Mouse (Mus musculus) liver, embryonic 11.5 days (tissue): ENCODE data around the gene Eepd1. TPM values are rescaled to one million over a fixed set of nuclear protein-coding genes. Genes with fewer than 3 reads are reported as not detected.
A peak's percentile ranks its signal among the peaks of the same experiment; 100 is the strongest.

Source experiments
- ATAC-seq: fragments of 200-750 bp; cut with Nextera tagmentation; replicated peaks from 2 replicates; pipeline ENCODE4 v1.8.0; 2017; ENCODE audit warnings: moderate number of reproducible peaks, mild to moderate bottlenecking, moderate TSS enrichment, moderate library complexity; ENCODE audit not compliant: low FRiP score
- DNase-seq: peaks from one replicate; pipeline ENCODE4 v3.0.0-alpha.2; 2017; ENCODE audit warnings: low spot score
- H3K27ac ChIP-seq: fragments of 300-500 bp; sonication (generic); 2 replicates; pipeline ENCODE4 v1.5.1; 2014; ENCODE audit warnings: mild to moderate bottlenecking, low read depth, low read length, control low read depth
- H3K27me3 ChIP-seq: fragments of 300-500 bp; sonication (generic); replicated peaks from 2 replicates; pipeline ENCODE4 v1.6.1; 2014; ENCODE audit warnings: low read length, mixed read lengths; ENCODE audit not compliant: control insufficient read depth, insufficient read depth
- H3K36me3 ChIP-seq: fragments of 300-500 bp; sonication (generic); 2 replicates; pipeline ENCODE4 v1.6.1; 2014; ENCODE audit warnings: mild to moderate bottlenecking, low read length, moderate library complexity, mixed read lengths; ENCODE audit not compliant: control insufficient read depth, insufficient read depth
- H3K4me1 ChIP-seq: fragments of 300-500 bp; sonication (generic); replicated peaks from 2 replicates; pipeline ENCODE4 v1.6.1; 2014; ENCODE audit warnings: low read length, mixed read lengths; ENCODE audit not compliant: control insufficient read depth, insufficient read depth
- H3K4me2 ChIP-seq: fragments of 300-500 bp; sonication (generic); 2 replicates; pipeline ENCODE4 v1.6.1; 2014; ENCODE audit warnings: mild to moderate bottlenecking, control low read depth, moderate library complexity
- H3K4me3 ChIP-seq: fragments of 300-500 bp; sonication (generic); 2 replicates; pipeline ENCODE4 v1.5.1; 2014; ENCODE audit warnings: low read depth, low read length, control low read depth
- H3K9ac ChIP-seq: fragments of 300-500 bp; sonication (generic); 2 replicates; pipeline ENCODE4 v1.6.1; 2014; ENCODE audit warnings: low read depth, low read length, control low read depth
- H3K9me3 ChIP-seq: fragments of 300-500 bp; sonication (generic); 2 replicates; pipeline ENCODE4 v1.6.1; 2016; ENCODE audit warnings: low read length, inconsistent platforms, mixed read lengths; ENCODE audit not compliant: control insufficient read depth
- WGBS: fragments of 180-500 bp; shearing (Covaris S2); extraction: QIAGEN DNeasy Blood & Tissue Kit; methylation state at CpG from one replicate; pipeline ENCODE4 v1.1.7; 2014; 5-methylcytosine and 5-hydroxymethylcytosine counted together
- polyA plus RNA-seq: library from polyadenylated mRNA; unstranded; fragments of >200 nt; fragmentation: Nextera tagmentation; extraction: Ambion mirVana; gene quantifications from 2 replicates; pipeline ENCODE4 v1.2.1, GENCODE M21; 2014

Eepd1 gene
- polyA plus RNA-seq, 1 experiment from 2014 or later: 9.4 TPM

GRCm38 (mm10) chr9:25568783-25569182, 87.4 kb downstream of the Eepd1 start:
- Histone ChIP-seq H3K9ac (no peak overlapping the region), H3K27ac (no peak overlapping the region), H3K4me1 (no peaks in the 10 kb centered on the region), H3K4me3 (no peak overlapping the region), H3K27me3 (no peaks in the 10 kb centered on the region), H3K4me2 (no peak overlapping the region), H3K9me3 (no peaks in the 10 kb centered on the region), H3K36me3 (no peaks in the 10 kb centered on the region)
- ATAC-seq (no peak), DNase-seq (no peak)
- 74% methylated on average over 3 of the region's 3 CpGs for WGBS

GRCm38 (mm10) chr9:25570011-25570410, 88.7 kb downstream of the Eepd1 start:
- Histone ChIP-seq H3K36me3 (no peaks in the 10 kb centered on the region), H3K4me1 (no peaks in the 10 kb centered on the region), H3K4me2 (no peak overlapping the region), H3K9ac (no peak overlapping the region), H3K27ac (no peak overlapping the region), H3K27me3 (no peaks in the 10 kb centered on the region), H3K9me3 (no peaks in the 10 kb centered on the region), H3K4me3 (no peak overlapping the region)
- DNase-seq (no peak), ATAC-seq (no peak)
- WGBS: 89% methylated on average over 7 of the region's 7 CpGs

GRCm38 (mm10) chr9:25570436-25570835, 89.1 kb downstream of the Eepd1 start:
- Histone ChIP-seq H3K27ac (no peak overlapping the region), H3K4me1 (no peaks in the 10 kb centered on the region)
- no peak for DNase-seq

GRCm38 (mm10) chr9:25571381-25571780, 90.0 kb downstream of the Eepd1 start:
- Histone ChIP-seq H3K27ac (no peak overlapping the region; the same call in 1 of the 2 replicates), H3K4me1 (no peaks in the 10 kb centered on the region), H3K9ac (no peak overlapping the region), H3K4me2 (no peak overlapping the region), H3K36me3 (no peaks in the 10 kb centered on the region), H3K27me3 (no peaks in the 10 kb centered on the region), H3K4me3 (no peak overlapping the region), H3K9me3 (no peaks in the 10 kb centered on the region)
- ATAC-seq (no peak), DNase-seq (no peak)
- WGBS: 46% methylated on average over 2 of the region's 2 CpGs

More at GRCm38 (mm10) chr9:25570436-25570835, 89.1 kb downstream of the Eepd1 start:
- ATAC-seq: peak; percentile 36; the same call in 1 of the 2 replicates
- Histone ChIP-seq H3K4me2 (no peak overlapping the region), H3K9me3 (no peaks in the 10 kb centered on the region), H3K4me3 (no peak overlapping the region), H3K36me3 (no peaks in the 10 kb centered on the region), H3K27me3 (no peaks in the 10 kb centered on the region), H3K9ac (no peak overlapping the region)
- 76% methylated on average over 9 of the region's 9 CpGs for WGBS

- ATAC-seq: no peak
- H3K27me3 ChIP-seq: no peaks in the 10 kb centered on the region
- DNase-seq: no peak
- no peaks in the 10 kb centered on the region for H3K36me3 ChIP-seq
- no peaks in the 10 kb centered on the region for H3K9me3 ChIP-seq
- H3K27ac ChIP-seq: no peak overlapping the region
- H3K9ac ChIP-seq: no peak overlapping the region
- WGBS: 53% methylated on average over 7 of the region's 7 CpGs
- no peaks in the 10 kb centered on the region for H3K4me1 ChIP-seq
- H3K4me2 ChIP-seq: no peak overlapping the region
- no peak overlapping the region for H3K4me3 ChIP-seq
Observed at GRCm38 (mm10) chr9:25573753-25574152, 92.4 kb downstream of the Eepd1 start.

GRCm38 (mm10) chr9:25574186-25574585, 92.8 kb downstream of the Eepd1 start:
- DNase-seq: no peak
- H3K36me3 ChIP-seq: no peaks in the 10 kb centered on the region

GRCm38 (mm10) chr9:25578674-25579596, 97.6 kb downstream of the Eepd1 start:
- Histone ChIP-seq H3K27ac (peak overlapping the region; percentile 61; the same call in 1 of the 2 replicates), H3K4me2 (no peak overlapping the region; the same call in 1 of the 2 replicates), H3K9ac (no peak overlapping the region), H3K4me3 (no peak overlapping the region), H3K9me3 (no peaks in the 10 kb centered on the region), H3K36me3 (no peaks in the 10 kb centered on the region), H3K4me1 (no peaks in the 10 kb centered on the region), H3K27me3 (no peaks in the 10 kb centered on the region)
- DNase-seq: no peak
- WGBS: 61% methylated on average over 7 of the region's 7 CpGs
- peak; percentile 49; the same call in 1 of the 2 replicates for ATAC-seq

More at GRCm38 (mm10) chr9:25574186-25574585, 92.8 kb downstream of the Eepd1 start:
- no peaks in the 10 kb centered on the region for H3K4me1 ChIP-seq
- WGBS: 85% methylated on average over 4 of the region's 4 CpGs
- no peak overlapping the region for H3K27ac ChIP-seq
- H3K9me3 ChIP-seq: no peaks in the 10 kb centered on the region
- H3K27me3 ChIP-seq: no peaks in the 10 kb centered on the region
- no peak overlapping the region for H3K9ac ChIP-seq
- H3K4me3 ChIP-seq: no peak overlapping the region
- no peak for ATAC-seq
- H3K4me2 ChIP-seq: no peak overlapping the region

- ATAC-seq: no peak
Observed at GRCm38 (mm10) chr9:25583621-25584020, 102.3 kb downstream of the Eepd1 start.

GRCm38 (mm10) chr9:25585614-25586013, 104.3 kb downstream of the Eepd1 start:
- Histone ChIP-seq H3K9ac (no peak overlapping the region), H3K27me3 (no peaks in the 10 kb centered on the region), H3K4me3 (no peak overlapping the region), H3K4me1 (no peaks in the 10 kb centered on the region), H3K9me3 (no peaks in the 10 kb centered on the region), H3K27ac (no peak overlapping the region), H3K4me2 (no peak overlapping the region), H3K36me3 (no peaks in the 10 kb centered on the region)
- no peak for ATAC-seq
- no peak for DNase-seq
- 50% methylated on average over 1 of the region's 1 CpGs for WGBS

More at GRCm38 (mm10) chr9:25583621-25584020, 102.3 kb downstream of the Eepd1 start:
- no peak overlapping the region for H3K4me2 ChIP-seq
- H3K9me3 ChIP-seq: no peaks in the 10 kb centered on the region
- 75% methylated on average over 2 of the region's 2 CpGs for WGBS
- no peak overlapping the region for H3K9ac ChIP-seq
- H3K36me3 ChIP-seq: no peaks in the 10 kb centered on the region
- no peak overlapping the region for H3K4me3 ChIP-seq
- H3K27me3 ChIP-seq: no peaks in the 10 kb centered on the region
- DNase-seq: no peak
- no peaks in the 10 kb centered on the region for H3K4me1 ChIP-seq
- H3K27ac ChIP-seq: no peak overlapping the region
